Mouse (Mus musculus) CH12.LX (cell line): Measurements from ENCODE around the gene Myom1. TPM values are rescaled to one million over a fixed set of nuclear protein-coding genes. Genes with fewer than 3 reads are reported as not detected.

Experiments used
- DNase-seq: peaks from one replicate; pipeline ENCODE4 v3.0.0-alpha.2; 2013; ENCODE audit errors: extremely low read depth
- H3K27ac ChIP-seq: 2 replicates; pipeline ENCODE4 v1.5.1; 2012; ENCODE audit warnings: low read depth, mild to moderate bottlenecking, control low read depth, moderate library complexity; ENCODE audit not compliant: insufficient read depth
- H3K27me3 ChIP-seq: replicated peaks from 2 replicates; pipeline ENCODE3; 2012; ENCODE audit warnings: inconsistent platforms
- H3K36me3 ChIP-seq, 2 experiments: replicated peaks in 1 of 2; 2 replicates each; pipeline versions ENCODE3 to v1.6.1; 2012; ENCODE audit warnings: inconsistent platforms in 1 of 2, low read length in 1 of 2, mild to moderate bottlenecking in 1 of 2, mixed read lengths in 1 of 2, moderate library complexity in 1 of 2; ENCODE audit not compliant: control insufficient read depth in 1 of 2, insufficient read depth in 1 of 2
- H3K4me1 ChIP-seq, 2 experiments: 2 replicates each; pipeline ENCODE4 v1.6.1; 2012; ENCODE audit warnings: inconsistent platforms in 1 of 2, moderate library complexity in 1 of 2; ENCODE audit not compliant: insufficient read depth in 2 of 2, control insufficient read depth in 1 of 2
- H3K4me2 ChIP-seq: 2 replicates; pipeline ENCODE4 v1.6.1; 2012; ENCODE audit warnings: low read depth, mild to moderate bottlenecking, control low read depth; ENCODE audit not compliant: poor library complexity, insufficient read depth, severe bottlenecking
- H3K4me3 ChIP-seq, 3 experiments: fragments of 150-350 bp in 1 of 3; sonication (generic) in 1 of 3; replicated peaks in 1 of 3; 2 replicates each; pipeline versions ENCODE3 to v1.5.1; 2011 to 2012; ENCODE audit warnings: low read depth in 2 of 3, low read length in 2 of 3, mild to moderate bottlenecking in 2 of 3, moderate library complexity in 2 of 3, control low read depth in 1 of 3, improper control_type of control experiment in 1 of 3, inconsistent platforms in 1 of 3, mixed read lengths in 1 of 3; ENCODE audit not compliant: poor library complexity in 1 of 3
- H3K79me2 ChIP-seq: replicated peaks from 2 replicates; pipeline ENCODE4 v1.6.1; 2012; ENCODE audit warnings: mild to moderate bottlenecking, moderate library complexity; ENCODE audit not compliant: control insufficient read depth, poor library complexity, insufficient read depth, severe bottlenecking; ENCODE audit errors: extremely low read depth
- H3K9ac ChIP-seq: 2 replicates; pipeline ENCODE4 v1.6.1; 2012; ENCODE audit warnings: low read depth, mild to moderate bottlenecking, control low read depth, moderate library complexity; ENCODE audit not compliant: insufficient read depth
- H3K9me3 ChIP-seq: replicated peaks from 2 replicates; pipeline ENCODE3; 2012; ENCODE audit warnings: low read length, inconsistent platforms, mixed read lengths
- BHLHE40 ChIP-seq: IDR thresholded peaks from 2 replicates; pipeline ENCODE4 v1.6.1; 2011; ENCODE audit warnings: mild to moderate bottlenecking, low read depth, low read length, improper control_type of control experiment
- CHD1 ChIP-seq: IDR thresholded peaks from 2 replicates; pipeline ENCODE4 v1.6.1; 2012; ENCODE audit warnings: low read depth, low read length, improper control_type of control experiment, inconsistent platforms
- CHD2 ChIP-seq: IDR thresholded peaks from 2 replicates; pipeline ENCODE4 v1.6.1; 2011; ENCODE audit warnings: low read length, improper control_type of control experiment
- EP300 ChIP-seq: IDR thresholded peaks from 2 replicates; pipeline ENCODE4 v1.6.1; 2011; ENCODE audit warnings: low read length, improper control_type of control experiment
- GABPA ChIP-seq: IDR thresholded peaks from 2 replicates; pipeline ENCODE4 v1.6.1; 2012; ENCODE audit warnings: low read depth, low read length, improper control_type of control experiment, inconsistent platforms; ENCODE audit not compliant: insufficient replicate concordance
- JUN ChIP-seq: IDR thresholded peaks from 2 replicates; pipeline ENCODE4 v1.6.1; 2011; ENCODE audit warnings: low read depth, mild to moderate bottlenecking, low read length, improper control_type of control experiment, moderate library complexity; ENCODE audit not compliant: insufficient read depth
- JUND ChIP-seq: conservative IDR thresholded peaks from 2 replicates; pipeline ENCODE4 v1.6.1; 2011; ENCODE audit warnings: low read depth, low read length, improper control_type of control experiment
- MAX ChIP-seq: IDR thresholded peaks from 2 replicates; pipeline ENCODE4 v1.6.1; 2011; ENCODE audit warnings: low read length, improper control_type of control experiment
- MEF2A ChIP-seq: IDR thresholded peaks from 2 replicates; pipeline ENCODE4 v1.6.1; 2014; ENCODE audit warnings: low read depth, mild to moderate bottlenecking, inconsistent platforms, low read length, improper control_type of control experiment, borderline replicate concordance
- MXI1 ChIP-seq: IDR thresholded peaks from 2 replicates; pipeline ENCODE4 v1.6.1; 2011; ENCODE audit warnings: mild to moderate bottlenecking, low read depth, low read length, improper control_type of control experiment
- NRF1 ChIP-seq: IDR thresholded peaks from 2 replicates; pipeline ENCODE4 v1.6.1; 2014; ENCODE audit warnings: low read depth, mild to moderate bottlenecking, inconsistent platforms, low read length, improper control_type of control experiment, moderate library complexity
- POLR2A ChIP-seq: IDR thresholded peaks from 2 replicates; pipeline ENCODE4 v1.6.1; 2011; ENCODE audit warnings: low read depth, mild to moderate bottlenecking, improper control_type of control experiment, low read length
- POLR2AphosphoS2 ChIP-seq: IDR thresholded peaks from 2 replicates; pipeline ENCODE4 v1.6.1; 2011; ENCODE audit warnings: low read depth, low read length, improper control_type of control experiment
- TBP ChIP-seq: conservative IDR thresholded peaks from 2 replicates; pipeline ENCODE4 v1.6.1; 2011; ENCODE audit warnings: low read depth, low read length, improper control_type of control experiment
- TCF12 ChIP-seq: IDR thresholded peaks from 2 replicates; pipeline ENCODE4 v1.6.1; 2014; ENCODE audit warnings: low read depth, mild to moderate bottlenecking, inconsistent platforms, low read length, improper control_type of control experiment
- ZC3H11A ChIP-seq: IDR thresholded peaks from 2 replicates; pipeline ENCODE4 v1.6.1; 2012; ENCODE audit warnings: low read depth, mild to moderate bottlenecking, inconsistent platforms, low read length, improper control_type of control experiment
- ZNF384 ChIP-seq: IDR thresholded peaks from 2 replicates; pipeline ENCODE4 v1.6.1; 2012; ENCODE audit warnings: low read depth, low read length, improper control_type of control experiment, inconsistent platforms
- dilution Hi-C: fragments of 300-500 bp; cut with MboI; formaldehyde crosslinking; loops from 2 replicates; pipeline ENCODE4 v1.14.3; 2020; ENCODE audit warnings: low sequenced_read_pairs; ENCODE audit not compliant: extremely low pct_unique_long_range_greater_than_20kb, extremely low pct_ligation_motif_present
- in situ Hi-C: fragments of 300-500 bp; cut with MboI; formaldehyde crosslinking; loops from 3 replicates; pipeline ENCODE4 v1.14.3; 2019; ENCODE audit warnings: low sequenced_read_pairs, low pct_ligation_motif_present, low pct_unique_long_range_greater_than_20kb, mixed read lengths
- polyA plus RNA-seq: library from polyadenylated mRNA; unstranded; fragments of >175 nt; gene quantifications from 2 replicates; pipeline ENCODE4 v1.2.1, GENCODE M21; 2012; ENCODE audit warnings: low read depth; ENCODE audit not compliant: insufficient read length
- total RNA-seq, 2 experiments: library from RNA; depleted of rRNA; stranded (reverse); fragments of 300-350 nt in 1 of 2; fragments of >200 nt in 1 of 2; gene quantifications; 2 replicates each; pipeline ENCODE4 v1.2.3; 2012 to 2014

The Myom1 gene
- total and polyA plus RNA-seq, 3 experiments, result 0.26 to 0.93 (median 0.55) TPM

- DNase-seq, result peak; percentile 21
- dilution Hi-C loops, result no loop called here
- Histone ChIP-seq H3K27me3 (no peaks in the 10 kb centered on the region), H3K9me3 (no peaks in the 10 kb centered on the region), H3K27ac (no peak overlapping the region), H3K79me2 (no peaks in the 10 kb centered on the region), H3K4me2 (no peak overlapping the region), H3K4me1 (peaks cover 21 to 66% of the 10 kb centered on the region in 2 experiments), H3K9ac (peak overlapping the region; percentile 13; the same call in 1 of the 2 replicates)
- TF ChIP-seq POLR2AphosphoS2 (no peak), TCF12 (0 out of 2 replicates have a peak, but pooled peaks have one; percentile 44), ZNF384 (no peak), POLR2A (no peak), MEF2A (peak; percentile 75), GABPA (no peak), EP300 (peak; percentile 59), JUN (peak; percentile 4; the same call in 1 of the 2 replicates), TBP (0 out of 2 replicates have a peak, but pooled peaks have one; percentile 51), MXI1 (no peak), MAX (no peak)
- TF ChIP-seq, all 38 proteins: peak for 5
- H3K36me3 ChIP-seq, result no peaks in the 10 kb centered on the region
- H3K4me3 ChIP-seq, result no peak overlapping the region
- in situ Hi-C loops, result loop anchor here (10.0 kb wide), 1 partner anchor 94 kb away; the partner anchor contains the start of gene Lpin2
Measured at GRCm38 (mm10) chr17:71091024-71091423, 88.6 kb downstream of the Myom1 start.

- Histone ChIP-seq H3K27ac (no peak overlapping the region), H3K9ac (no peak overlapping the region)
- TF ChIP-seq BHLHE40 (no peak), MXI1 (no peak), CHD2 (no peak), CHD1 (no peak), POLR2A (no peak), NRF1 (no peak), MEF2A (no peak), JUND (no peak), ZC3H11A (no peak), EP300 (no peak), TCF12 (no peak)
- TF ChIP-seq, all 38 proteins: peak for 0
- DNase-seq, result no peak
- H3K4me1 ChIP-seq, result peaks cover 21 to 78% of the 10 kb centered on the region in 2 experiments
- dilution Hi-C loops, result no loop called here
- no peaks in the 10 kb centered on the region for H3K9me3 ChIP-seq
- no peaks in the 10 kb centered on the region for H3K79me2 ChIP-seq
- no peaks in the 10 kb centered on the region for H3K36me3 ChIP-seq
- in situ Hi-C loops, result loop anchor here (10.0 kb wide), 1 partner anchor 92 kb away; the partner anchor contains the start of gene Lpin2
- H3K4me3 ChIP-seq, result no peak overlapping the region
- H3K27me3 ChIP-seq, result no peaks in the 10 kb centered on the region
- no peak overlapping the region for H3K4me2 ChIP-seq
Measured at GRCm38 (mm10) chr17:71092341-71092740, 89.9 kb downstream of the Myom1 start.
